Mouse (Mus musculus): ENCODE data around the gene Fcho1.

Gene Fcho1

GRCm38 (mm10) chr8:71681369-71681915, 44.1 kb downstream of the Fcho1 start:
- peak; percentile 28 for DNase-seq

DNA sequence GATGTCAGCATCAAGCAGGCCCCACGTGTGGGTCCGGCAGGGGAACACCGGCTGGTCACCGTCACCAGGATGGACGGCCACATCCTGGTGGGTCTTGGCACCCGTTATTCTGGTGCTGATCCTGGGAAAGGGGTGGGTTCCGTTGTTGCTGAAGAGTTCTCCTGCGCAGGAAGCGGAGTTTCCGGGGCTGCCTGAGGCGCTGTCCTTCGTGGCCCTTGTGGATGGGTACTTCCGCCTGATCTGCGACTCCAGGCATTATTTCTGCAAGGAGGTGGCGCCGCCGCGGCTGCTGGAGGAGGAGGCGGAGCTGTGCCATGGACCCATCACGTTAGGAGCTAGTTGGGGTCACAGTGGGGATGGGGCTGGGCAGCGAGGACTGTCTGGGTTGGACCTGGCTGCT, 45.0 kb downstream of the Fcho1 start:
- DNase-seq, result peak; percentile 35

GRCm38 (mm10) chr8:71679550-71680168, 45.9 kb downstream of the Fcho1 start:
- peak; percentile 61 for DNase-seq

DNA sequence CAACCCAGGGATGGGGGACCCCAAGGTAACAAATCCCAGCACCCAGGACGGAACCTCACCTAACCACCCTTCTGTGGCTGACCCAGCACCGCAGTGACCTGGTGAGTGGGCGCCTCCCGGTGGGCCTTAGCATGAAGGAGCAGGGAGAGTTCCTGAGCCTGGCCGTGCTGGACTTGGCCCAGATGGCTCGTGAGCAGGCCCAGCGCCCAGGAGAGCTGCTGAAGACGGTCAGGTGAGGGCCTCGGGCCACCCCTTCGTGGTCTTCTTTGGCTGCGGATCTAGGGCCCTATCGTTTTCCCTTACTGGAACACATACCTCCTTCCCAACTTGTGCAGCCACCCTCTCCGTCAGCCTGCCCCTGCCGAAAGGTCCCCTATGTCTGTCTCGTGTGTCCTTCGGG, 46.4 kb downstream of the Fcho1 start:
- DNase-seq, result peak; percentile 49

DNA sequence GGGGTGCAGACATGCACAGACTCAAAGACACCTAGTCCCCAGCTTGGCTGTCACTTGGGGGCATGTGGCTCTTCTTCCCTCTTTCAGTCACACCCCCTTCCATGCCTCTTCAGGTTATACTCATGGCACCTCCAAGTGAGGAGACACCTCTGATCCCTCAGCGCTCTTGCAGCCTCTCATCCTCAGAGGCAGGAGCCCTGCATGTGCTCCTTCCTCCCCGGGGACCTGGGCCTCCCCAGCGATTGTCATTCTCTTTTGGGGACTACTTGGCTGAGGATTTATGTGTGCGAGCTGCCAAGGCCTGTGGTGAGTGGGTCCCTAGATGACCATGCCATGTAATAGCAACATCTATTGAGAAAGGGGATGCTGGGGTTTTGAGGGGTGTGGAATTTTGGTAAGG, 47.3 kb downstream of the Fcho1 start:
- DNase-seq, result no peak

- peak; percentile 52 for DNase-seq
These were observed 48.0 kb downstream of the Fcho1 start for GRCm38 (mm10) chr8:71677555-71677954.

GRCm38 (mm10) chr8:71676803-71677202, 48.7 kb downstream of the Fcho1 start:
- DNase-seq, result no peak

DNA sequence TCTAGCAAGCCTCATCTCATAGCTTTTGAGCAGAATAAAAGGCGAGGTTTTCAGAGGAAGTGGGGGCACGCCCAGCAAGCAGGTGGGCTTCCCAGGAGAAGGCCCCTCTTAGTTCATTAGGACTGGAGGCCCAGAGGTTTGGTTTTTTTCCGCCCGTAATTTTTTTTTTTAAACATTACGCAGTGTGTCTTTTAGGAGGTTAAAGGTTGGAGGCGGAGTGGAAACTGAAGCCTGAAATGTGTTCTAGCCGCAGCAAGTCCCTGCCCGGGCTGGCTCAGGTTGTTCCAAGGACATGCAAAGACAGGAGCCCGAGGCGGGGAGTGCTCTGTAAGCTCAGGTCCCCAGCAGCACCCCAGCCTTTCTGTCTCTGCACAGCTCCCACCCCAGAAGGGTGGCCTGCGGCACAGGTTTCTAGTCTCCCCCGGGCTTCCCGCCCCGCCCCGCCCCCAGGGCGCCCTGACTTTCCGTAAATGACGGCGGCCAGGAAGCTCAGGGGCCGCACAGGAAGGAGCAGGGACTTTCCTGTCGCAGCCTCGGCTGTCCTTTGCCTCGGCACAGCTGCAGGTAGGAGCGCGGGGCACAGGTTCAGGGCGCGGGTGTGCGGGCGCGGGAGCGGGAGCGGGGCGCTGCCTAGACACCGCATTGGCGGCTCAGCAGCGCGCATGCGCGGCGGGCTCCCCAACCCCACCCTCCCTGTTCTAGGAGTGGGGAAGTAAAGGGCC, 49.3 kb downstream of the Fcho1 start, which contains the start of gene Jak3:
Gene Jak3 (plus strand): TSS at position 277 of the 722 bp plus-strand sequence.
- DNase-seq, result peak; percentile 73

- DNase-seq, result peak; percentile 57
These were observed 50.0 kb downstream of the Fcho1 start for GRCm38 (mm10) chr8:71675456-71676019.

DNA sequence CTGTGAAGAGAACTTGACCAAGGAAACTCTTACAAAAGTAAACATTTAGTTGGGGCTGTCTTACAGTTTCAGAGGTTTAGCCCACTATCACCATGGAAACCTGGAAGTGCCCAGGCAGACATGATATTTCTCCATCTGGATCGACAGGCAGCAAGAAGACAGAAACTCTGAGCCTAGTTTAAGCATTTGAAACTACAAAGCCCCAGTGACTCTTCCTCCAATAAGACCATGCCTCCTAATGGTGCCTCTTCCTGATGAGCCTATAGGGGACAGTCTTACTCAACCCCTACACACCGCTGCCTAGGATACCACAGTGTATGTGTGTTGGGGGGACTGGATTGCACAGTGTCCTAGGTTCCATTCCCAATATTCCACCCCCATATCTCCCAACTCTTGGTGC, 51.4 kb downstream of the Fcho1 start:
- DNase-seq, result peak; percentile 36

- no peak for DNase-seq
These were observed 53.3 kb downstream of the Fcho1 start for GRCm38 (mm10) chr8:71672168-71672735.

GRCm38 (mm10) chr8:71671549-71671965, 54.0 kb downstream of the Fcho1 start, which contains the start of gene Unc13a:
Unc13a (minus strand) TSS chr8:71671757.
- DNase-seq, result peak; percentile 94

GRCm38 (mm10) chr8:71670621-71671548, 54.6 kb downstream of the Fcho1 start:
- DNase-seq, result peak; percentile 86

- peak; percentile 72 for DNase-seq
These were observed 55.3 kb downstream of the Fcho1 start for GRCm38 (mm10) chr8:71670198-71670597.

DNA sequence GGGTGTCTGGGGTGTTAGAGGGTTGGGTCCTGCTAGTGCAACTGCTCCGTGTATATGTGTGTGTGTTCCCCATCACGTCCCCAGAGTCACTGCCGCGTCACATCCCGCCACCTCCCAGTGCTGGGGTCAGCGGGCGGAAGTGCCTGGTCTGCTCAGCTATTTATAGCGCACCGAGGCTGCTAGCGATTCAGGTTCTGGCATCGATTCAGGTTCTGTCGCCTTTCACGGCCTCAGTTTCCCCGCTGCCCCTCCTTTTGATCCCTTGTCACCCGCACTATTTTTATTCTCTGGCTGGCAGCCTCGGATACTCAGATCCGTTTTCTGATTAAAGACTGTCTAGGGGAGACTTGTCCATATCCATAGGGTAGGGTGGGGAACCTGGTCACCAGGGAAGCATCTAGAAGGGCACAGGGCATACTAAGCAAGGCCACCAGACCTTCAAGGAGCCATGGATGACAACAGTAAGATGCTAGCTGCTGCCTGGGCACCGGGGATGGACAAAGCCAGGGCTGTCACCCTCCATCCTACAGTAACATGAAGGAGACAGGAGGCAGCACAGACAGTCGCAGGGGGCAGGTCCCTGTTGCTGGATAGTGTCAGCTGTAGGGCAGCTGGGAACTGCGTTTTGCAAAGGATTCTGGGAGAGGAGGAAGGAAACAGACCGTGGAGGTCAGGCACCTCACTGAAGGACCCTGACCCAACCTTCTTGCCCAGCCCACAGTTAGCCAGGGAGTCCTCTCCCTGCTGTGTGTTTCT, 57.1 kb downstream of the Fcho1 start:
- DNase-seq, result peak; percentile 63

- peak; percentile 54 for DNase-seq
These were observed 58.3 kb downstream of the Fcho1 start for GRCm38 (mm10) chr8:71667256-71667655.

GRCm38 (mm10) chr8:71666855-71667254, 58.7 kb downstream of the Fcho1 start:
- peak; percentile 57 for DNase-seq

DNA sequence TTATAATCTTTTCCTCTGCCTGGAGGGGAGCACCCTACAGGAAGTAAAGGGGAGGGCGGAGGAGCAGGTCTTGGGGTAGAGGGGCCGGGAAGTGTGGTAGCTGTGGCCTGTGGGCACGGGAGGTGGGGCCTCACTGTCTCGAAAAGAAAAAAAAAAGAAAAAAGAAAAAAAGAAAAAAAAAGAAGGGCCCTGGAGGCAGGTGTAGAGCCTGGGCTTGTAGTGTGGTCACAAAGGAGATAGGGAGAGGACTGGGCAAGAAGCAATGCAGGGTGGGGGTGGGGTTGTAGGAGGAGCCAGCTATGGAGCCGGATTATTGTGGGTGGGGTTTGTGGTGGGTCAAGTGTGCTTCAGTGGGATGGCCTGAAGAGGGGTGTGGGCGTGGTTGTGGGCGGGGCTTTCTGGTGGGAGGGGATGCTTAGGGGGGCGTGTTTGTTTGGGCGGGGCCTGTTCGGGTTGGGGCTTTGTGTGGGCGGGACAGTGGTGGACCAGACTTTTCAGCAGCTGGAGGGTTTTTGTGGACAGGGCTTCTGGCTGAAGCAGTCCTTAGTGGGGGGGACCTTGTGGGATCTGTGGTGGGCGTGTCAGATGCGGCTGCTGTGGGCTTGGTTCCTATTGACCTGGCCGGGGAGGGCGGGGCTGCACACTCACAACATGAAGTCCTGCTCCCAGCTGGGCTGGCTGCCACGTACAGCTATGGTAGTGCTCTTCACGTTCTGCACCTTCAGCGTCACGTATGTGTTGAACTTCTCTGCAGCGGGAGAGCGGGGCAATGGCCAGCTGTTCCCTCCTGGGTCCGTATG, 60.0 kb downstream of the Fcho1 start:
- DNase-seq, result peak; percentile 59

GRCm38 (mm10) chr8:71660325-71661120, 65.0 kb downstream of the Fcho1 start:
- DNase-seq, result peak; percentile 88

DNA sequence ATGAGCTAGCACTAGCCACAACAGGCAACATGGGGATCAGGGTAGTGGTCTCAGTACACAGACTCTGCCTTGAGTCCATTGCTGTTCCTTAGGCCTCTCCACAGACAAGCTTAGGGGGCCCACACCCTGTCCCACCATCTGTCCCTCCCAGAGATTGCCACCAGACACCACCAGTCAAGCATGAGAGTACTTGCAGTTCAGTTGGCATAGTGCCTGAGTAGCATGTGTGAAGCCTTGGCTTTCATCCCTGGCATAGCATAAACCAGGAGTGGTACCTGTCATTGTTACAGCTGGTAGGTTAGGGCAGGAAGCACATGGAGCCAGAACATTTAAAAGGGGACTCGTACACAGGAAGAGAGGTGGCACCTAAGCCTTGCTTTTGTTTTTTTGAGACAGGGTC, 65.8 kb downstream of the Fcho1 start:
- peak; percentile 88 for DNase-seq
